Mouse (Mus musculus) megakaryocyte, embryonic 14.5 days (primary cell): Measurements from ENCODE around the gene Smarcd2.

Experiments
- FLI1 ChIP-seq: IDR thresholded peaks from 2 replicates; pipeline ENCODE4 v1.6.1; 2012; ENCODE audit warnings: low read length, inconsistent platforms, mixed read lengths
- GATA1 ChIP-seq: IDR thresholded peaks from 3 replicates; pipeline ENCODE4 v1.6.1; 2012; ENCODE audit warnings: mixed read lengths, low read length, inconsistent platforms, borderline replicate concordance

DNA sequence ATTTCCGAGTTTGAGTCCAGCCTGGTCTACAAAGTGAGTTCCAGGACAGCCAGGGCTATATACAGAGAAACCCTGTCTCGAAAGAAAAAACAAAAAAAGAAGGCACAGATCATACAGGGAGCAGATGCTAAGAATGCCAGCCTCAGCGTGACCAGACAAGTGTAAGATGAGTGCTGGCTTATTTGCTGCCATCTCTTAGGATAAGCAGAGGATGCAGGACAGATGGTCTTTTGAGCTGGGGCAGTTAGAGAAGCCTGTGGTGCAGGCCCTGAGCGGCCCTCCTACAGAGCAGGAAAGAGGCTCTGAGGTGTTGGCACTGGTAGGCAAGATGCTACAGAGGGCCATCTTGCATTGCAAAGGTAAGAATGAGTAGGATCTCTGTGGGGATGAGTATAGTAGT is 10.6 kb upstream of the Smarcd2 start:
- TF ChIP-seq GATA1 (no peak), FLI1 (no peak)
